In genomic region chr5:136179594-136179993, GRCm38 (mm10) we compare ENCODE assay signal across 26 mouse cellular contexts. TPM values are rescaled to one million over a fixed set of nuclear protein-coding genes. Genes with fewer than 3 reads are reported as not detected.
DNase-seq lines count a peak whose midpoint lies in the region; ATAC-seq and TF ChIP-seq lines count a peak whose summit lies in the region.
"Had no signal": no experiment of that assay in that cellular context is flagged by ENCODE, and none has a peak within 500 bp of the region (broad histone marks: within the 10 kb centered on the region; RNA-seq: fewer than 3 reads in every experiment).

No protein-coding gene starts in this region.

- DNase-seq in kidney, postnatal 0 days (ENCODE audit: low spot score) = peak; percentile 49
- no peak for DNase-seq in kidney, postnatal 4 days
- DNase-seq in CD8-positive naive resting alpha-beta T cell, adult 2 months (ENCODE audit: low read depth in 2 of 2, low spot score in 2 of 2) = peak; percentile 28 to 44
- DNase-seq in T-cell, adult 2 months (ENCODE audit: low spot score) = peak; percentile 66
- DNase-seq in adrenal gland, postnatal 25 days = no peak
- DNase-seq in right cerebral cortex, postnatal 10 days (ENCODE audit: low spot score in 2 of 2) = no peak
- no peak for DNase-seq in thymus, postnatal 10 days (ENCODE audit: low spot score in 2 of 2)
- DNase-seq: adrenal gland, postnatal 10 days; B cell, adult 2 months; cerebellum, adult 11-12 months; cerebellum, postnatal 14 days; gastrocnemius, postnatal 10 days; heart, adult 18-20 months; retina, postnatal 1 day; right cerebral cortex, postnatal 4 days; thymus, postnatal 36 days had no signal

- peaks cover 35% of the 10 kb centered on the region for H3K36me3 ChIP-seq in kidney, postnatal 0 days (ENCODE audit: insufficient read depth, low read length)

- H3K27me3 ChIP-seq in kidney, postnatal 0 days (ENCODE audit: insufficient read depth, low read length) = no peaks in the 10 kb centered on the region
- H3K27me3 ChIP-seq: forebrain, embryonic 12.5 days; heart, embryonic 13.5 days; hindbrain, embryonic 15.5 days; intestine, embryonic 15.5 days; limb, embryonic 15.5 days; midbrain, embryonic 13.5 days; neural tube, embryonic 15.5 days had no signal

- H3K27ac ChIP-seq in kidney, postnatal 0 days = no peak overlapping the region
- H3K27ac ChIP-seq: forebrain, embryonic 12.5 days; heart, embryonic 13.5 days; hindbrain, embryonic 15.5 days; intestine, embryonic 15.5 days; limb, embryonic 15.5 days; midbrain, embryonic 13.5 days; neural tube, embryonic 15.5 days had no signal

- H3K4me2 ChIP-seq in kidney, postnatal 0 days (ENCODE audit: low read length) = no peak overlapping the region
- H3K4me2 ChIP-seq: forebrain, embryonic 12.5 days; heart, embryonic 13.5 days; hindbrain, embryonic 15.5 days; intestine, embryonic 15.5 days; limb, embryonic 15.5 days; midbrain, embryonic 13.5 days; neural tube, embryonic 15.5 days had no signal

- no peak for ATAC-seq in kidney, postnatal 0 days (replicated peaks; ENCODE audit: low FRiP score, low read depth)
- peak; percentile 43 for ATAC-seq in megakaryocyte progenitor cell, adult 5-6 weeks (replicated peaks; ENCODE audit: poor library complexity)
- ATAC-seq: intestine, embryonic 15.5 days; midbrain, embryonic 13.5 days had no signal

- no peak for TF ChIP-seq CTCF in kidney, postnatal 0 days (IDR thresholded peaks at IDR 0.05; ENCODE audit: low read depth)

- H3K9ac ChIP-seq in kidney, postnatal 0 days (ENCODE audit: low read depth, low read length) = no peak overlapping the region
- H3K9ac ChIP-seq: forebrain, embryonic 12.5 days; heart, embryonic 13.5 days; hindbrain, embryonic 15.5 days; intestine, embryonic 15.5 days; limb, embryonic 15.5 days; midbrain, embryonic 13.5 days; neural tube, embryonic 15.5 days had no signal

- H3K9me3 ChIP-seq in kidney, postnatal 0 days (replicated peaks; ENCODE audit: low read length) = no peaks in the 10 kb centered on the region
- H3K9me3 ChIP-seq: forebrain, embryonic 12.5 days; heart, embryonic 13.5 days; hindbrain, embryonic 15.5 days; intestine, embryonic 15.5 days; limb, embryonic 15.5 days; midbrain, embryonic 13.5 days; neural tube, embryonic 15.5 days had no signal

- no peaks in the 10 kb centered on the region for H3K4me1 ChIP-seq in kidney, postnatal 0 days (replicated peaks; ENCODE audit: insufficient read depth, low read length)
- H3K4me1 ChIP-seq: forebrain, embryonic 12.5 days; hindbrain, embryonic 15.5 days; intestine, embryonic 15.5 days; limb, embryonic 15.5 days; midbrain, embryonic 13.5 days; neural tube, embryonic 15.5 days had no signal

- 54% methylated on average over 5 of the region's 5 CpGs for WGBS in kidney, postnatal 0 days

- H3K4me3 ChIP-seq in kidney, postnatal 0 days (replicated peaks; ENCODE audit: low read depth, low read length) = no peak overlapping the region
- H3K4me3 ChIP-seq: forebrain, embryonic 12.5 days; heart, embryonic 13.5 days; hindbrain, embryonic 15.5 days; intestine, embryonic 15.5 days; layer of hippocampus, adult 2 months; limb, embryonic 15.5 days; midbrain, embryonic 13.5 days; myocyte; neural tube, embryonic 15.5 days had no signal

RNA-seq across cellular contexts. Expression of gene Orai2, which starts 9.1 kb away (rescaled TPM):
- 6.2 and 6.9 TPM in 2 replicates for polyA plus RNA-seq in kidney, postnatal 0 days (2015; fragmentation: Nextera tagmentation; extraction: Ambion mirVana)
- total RNA-seq in megakaryocyte progenitor cell, adult 5-6 weeks (2015) = 16.4 and 16.7 TPM in 2 replicates
- total RNA-seq in megakaryocyte progenitor cell, adult 5-6 weeks (2017) = 21.2 and 26.9 TPM in 2 replicates
- 1.8 and 2.5 TPM in 2 replicates for total RNA-seq in adrenal gland, postnatal 25 days (2021)

RNA-seq across cellular contexts. Expression of gene Prkrip1, which starts 19.2 kb away (rescaled TPM):
- 44.2 and 46.6 TPM in 2 replicates for polyA plus RNA-seq in kidney, postnatal 0 days (2015; fragmentation: Nextera tagmentation; extraction: Ambion mirVana)
- 21.0 and 26.5 TPM in 2 replicates for total RNA-seq in megakaryocyte progenitor cell, adult 5-6 weeks (2015)
- 51.5 and 78.2 TPM in 2 replicates for total RNA-seq in megakaryocyte progenitor cell, adult 5-6 weeks (2017)
- 30.6 and 35.9 TPM in 2 replicates for total RNA-seq in adrenal gland, postnatal 25 days (2021)

RNA-seq across cellular contexts. Expression of gene Alkbh4, which starts 43.6 kb away (rescaled TPM):
- polyA plus RNA-seq in kidney, postnatal 0 days (2015; fragmentation: Nextera tagmentation; extraction: Ambion mirVana) = 12.2 and 15.4 TPM in 2 replicates
- total RNA-seq in megakaryocyte progenitor cell, adult 5-6 weeks (2015) = 15.6 and 18.5 TPM in 2 replicates
- 8.4 and 12.9 TPM in 2 replicates for total RNA-seq in megakaryocyte progenitor cell, adult 5-6 weeks (2017)
- 8.8 and 9.5 TPM in 2 replicates for total RNA-seq in adrenal gland, postnatal 25 days (2021)

RNA-seq across cellular contexts. Expression of gene Lrwd1, which starts 43.7 kb away (rescaled TPM):
- polyA plus RNA-seq in kidney, postnatal 0 days (2015; fragmentation: Nextera tagmentation; extraction: Ambion mirVana) = 21.6 and 23.1 TPM in 2 replicates
- 13.2 and 16.5 TPM in 2 replicates for total RNA-seq in megakaryocyte progenitor cell, adult 5-6 weeks (2015)
- 52.6 and 56.5 TPM in 2 replicates for total RNA-seq in megakaryocyte progenitor cell, adult 5-6 weeks (2017)
- total RNA-seq in adrenal gland, postnatal 25 days (2021) = 13.8 and 14.3 TPM in 2 replicates

Comparison
In these comparisons a context has a peak if more than half of its experiments do, and no peak if none do; other contexts are left out.
1. DNase-seq: peak in kidney, postnatal 0 days (single experiment), CD8-positive naive resting alpha-beta T cell, adult 2 months (2 of 2) and T-cell, adult 2 months (single experiment); none in kidney, postnatal 4 days (0 of 2), adrenal gland, postnatal 25 days (single experiment), right cerebral cortex, postnatal 10 days (0 of 2) and thymus, postnatal 10 days (0 of 2).